Comparison of ENCODE assay signal across 44 mouse cellular contexts in the genomic region with DNA sequence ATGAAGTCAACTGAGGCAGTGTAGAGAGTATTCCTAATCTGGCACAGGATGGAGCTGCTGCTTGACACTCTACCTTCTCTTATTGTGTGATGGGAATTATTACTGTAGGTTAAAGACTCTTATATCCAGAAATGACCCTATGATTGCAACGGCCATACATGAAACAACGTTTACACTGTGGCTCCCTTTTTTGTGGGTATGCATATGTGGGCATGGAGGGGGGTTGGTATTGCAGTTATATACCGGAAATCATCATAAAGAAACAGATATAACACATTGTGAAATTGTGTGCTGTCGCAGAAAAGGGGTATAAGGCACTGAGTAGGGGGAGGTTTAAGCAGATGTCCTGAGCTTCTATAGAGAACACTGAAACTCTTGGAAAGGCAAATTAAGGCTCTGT. TPM values are rescaled to one million over a fixed set of nuclear protein-coding genes. Genes with fewer than 3 reads are reported as not detected.
"Had no signal": no experiment of that assay in that cellular context is flagged by ENCODE, and none has a peak within 500 bp of the region (broad histone marks: within the 10 kb centered on the region; RNA-seq: fewer than 3 reads in every experiment).

No protein-coding gene starts in this region.

- H3K4me1 ChIP-seq: heart, embryonic 12.5 days; heart, embryonic 13.5 days; heart, embryonic 15.5 days; hindbrain, embryonic 10.5 days; hindbrain, embryonic 12.5 days; hindbrain, embryonic 13.5 days; hindbrain, embryonic 15.5 days; intestine, embryonic 15.5 days; kidney, embryonic 15.5 days had no signal

- H3K36me3 ChIP-seq: heart, embryonic 12.5 days; heart, embryonic 13.5 days; heart, embryonic 15.5 days; hindbrain, embryonic 10.5 days; hindbrain, embryonic 12.5 days; hindbrain, embryonic 13.5 days; hindbrain, embryonic 15.5 days; intestine, embryonic 15.5 days; kidney, embryonic 15.5 days had no signal

- DNase-seq: heart, postnatal 10 days; heart, postnatal 14 days; heart, postnatal 36 days; heart, postnatal 4 days; kidney, adult 11 months; kidney, adult 18-20 months; kidney, adult 2 months; kidney, adult 8-10 months; kidney, adult 9 months; kidney, postnatal 10 days; kidney, postnatal 14 days; kidney, postnatal 25 days; kidney, postnatal 36 days; kidney, postnatal 4 days; layer of hippocampus, adult 9-11 months; layer of hippocampus, postnatal 36 days had no signal

- H3K27me3 ChIP-seq: heart, embryonic 12.5 days; heart, embryonic 13.5 days; heart, embryonic 15.5 days; hindbrain, embryonic 12.5 days; hindbrain, embryonic 13.5 days; hindbrain, embryonic 15.5 days; intestine, embryonic 15.5 days; kidney, embryonic 15.5 days had no signal

- H3K27ac ChIP-seq: heart, embryonic 13.5 days; heart, embryonic 15.5 days; hindbrain, embryonic 10.5 days; hindbrain, embryonic 12.5 days; hindbrain, embryonic 13.5 days; hindbrain, embryonic 14.5 days; hindbrain, embryonic 15.5 days; hindbrain, postnatal 0 days; intestine, embryonic 15.5 days; kidney, embryonic 15.5 days; kidney, postnatal 0 days; layer of hippocampus, adult 2 months; left cerebral cortex, adult 2 months had no signal

- ATAC-seq: hindbrain, embryonic 16.5 days; hindbrain, postnatal 0 days; inflammation-experienced regulatory T-cells, adult 6 months; intestine, embryonic 15.5 days; intestine, embryonic 16.5 days; intestine, postnatal 0 days had no signal

- H3K9me3 ChIP-seq: heart, embryonic 13.5 days; heart, embryonic 15.5 days; hindbrain, embryonic 10.5 days; hindbrain, embryonic 12.5 days; hindbrain, embryonic 13.5 days; hindbrain, embryonic 15.5 days; intestine, embryonic 15.5 days; kidney, embryonic 15.5 days had no signal

- H3K4me3 ChIP-seq: heart, embryonic 12.5 days; heart, embryonic 13.5 days; heart, embryonic 15.5 days; hindbrain, embryonic 10.5 days; hindbrain, embryonic 12.5 days; hindbrain, embryonic 13.5 days; hindbrain, embryonic 15.5 days; intestine, embryonic 15.5 days; kidney, embryonic 15.5 days; layer of hippocampus, adult 2 months; left cerebral cortex, adult 2 months had no signal

RNA-seq across cellular contexts. Expression of gene Gm13691, which starts 45.6 kb away (rescaled TPM):
- total RNA-seq: hematopoietic stem cell, adult 5-6 weeks; hindbrain, postnatal 0 days had no signal
- polyA plus RNA-seq: heart, embryonic 11.5 days; heart, embryonic 12.5 days; heart, embryonic 13.5 days; heart, embryonic 14.5 days; heart, embryonic 15.5 days; heart, embryonic 16.5 days; heart, postnatal 0 days; hindbrain, embryonic 10.5 days; hindbrain, embryonic 11.5 days; hindbrain, embryonic 12.5 days; hindbrain, embryonic 13.5 days; hindbrain, embryonic 14.5 days; hindbrain, embryonic 15.5 days; hindbrain, embryonic 16.5 days; hindbrain, postnatal 0 days; inflammation-experienced regulatory T-cells, adult 6 months; intestine, embryonic 14.5 days; intestine, embryonic 15.5 days; intestine, embryonic 16.5 days; intestine, postnatal 0 days; kidney, adult 2 months; kidney, embryonic 14.5 days; kidney, embryonic 15.5 days; kidney, embryonic 16.5 days; kidney, postnatal 0 days; large intestine, adult 2 months had no signal

RNA-seq across cellular contexts. Expression of gene Gm13697, which starts 51.5 kb away (rescaled TPM):
- total RNA-seq: hematopoietic stem cell, adult 5-6 weeks; hindbrain, postnatal 0 days had no signal
- polyA plus RNA-seq: heart, embryonic 11.5 days; heart, embryonic 12.5 days; heart, embryonic 13.5 days; heart, embryonic 14.5 days; heart, embryonic 15.5 days; heart, embryonic 16.5 days; heart, postnatal 0 days; hindbrain, embryonic 10.5 days; hindbrain, embryonic 11.5 days; hindbrain, embryonic 12.5 days; hindbrain, embryonic 13.5 days; hindbrain, embryonic 14.5 days; hindbrain, embryonic 15.5 days; hindbrain, embryonic 16.5 days; hindbrain, postnatal 0 days; inflammation-experienced regulatory T-cells, adult 6 months; intestine, embryonic 14.5 days; intestine, embryonic 15.5 days; intestine, embryonic 16.5 days; intestine, postnatal 0 days; kidney, adult 2 months; kidney, embryonic 14.5 days; kidney, embryonic 15.5 days; kidney, embryonic 16.5 days; kidney, postnatal 0 days; large intestine, adult 2 months had no signal

RNA-seq across cellular contexts. Expression of gene Gm13694, which starts 57.3 kb away (rescaled TPM):
- total RNA-seq: hematopoietic stem cell, adult 5-6 weeks; hindbrain, postnatal 0 days had no signal
- polyA plus RNA-seq: heart, embryonic 11.5 days; heart, embryonic 12.5 days; heart, embryonic 13.5 days; heart, embryonic 14.5 days; heart, embryonic 15.5 days; heart, embryonic 16.5 days; heart, postnatal 0 days; hindbrain, embryonic 10.5 days; hindbrain, embryonic 11.5 days; hindbrain, embryonic 12.5 days; hindbrain, embryonic 13.5 days; hindbrain, embryonic 14.5 days; hindbrain, embryonic 15.5 days; hindbrain, embryonic 16.5 days; hindbrain, postnatal 0 days; inflammation-experienced regulatory T-cells, adult 6 months; intestine, embryonic 14.5 days; intestine, embryonic 15.5 days; intestine, embryonic 16.5 days; intestine, postnatal 0 days; kidney, adult 2 months; kidney, embryonic 14.5 days; kidney, embryonic 15.5 days; kidney, embryonic 16.5 days; kidney, postnatal 0 days; large intestine, adult 2 months had no signal
